Mouse (Mus musculus): ENCODE measurements around the gene Olfr1417. TPM values are rescaled to one million over a fixed set of nuclear protein-coding genes. Genes with fewer than 3 reads are reported as not detected.

Olfr1417 gene
- polyA plus RNA-seq, 1 experiment from 2014 or later: 0.45 TPM

DNA sequence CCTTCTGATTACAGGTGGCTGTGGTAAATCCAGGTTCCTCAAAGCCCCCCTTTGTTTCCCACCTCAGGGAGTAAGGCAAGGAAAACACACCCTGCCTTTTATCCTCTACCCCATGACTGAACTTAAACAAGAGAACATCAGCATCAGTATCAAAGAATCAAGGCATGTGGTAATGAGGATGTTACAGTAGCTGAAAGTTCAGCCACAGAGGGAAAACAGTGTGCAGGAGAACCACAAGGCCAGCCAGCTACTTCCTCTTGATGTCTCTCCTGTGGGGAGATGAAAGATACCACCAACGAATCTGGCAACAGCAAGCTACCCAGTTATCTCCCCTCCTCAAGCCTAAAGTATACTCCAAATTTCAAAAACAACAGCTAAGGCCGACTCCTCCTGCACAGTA, 31.8 kb downstream of the Olfr1417 start:
- peaks cover 15% of the 10 kb centered on the region for H3K4me1 ChIP-seq (ENCODE audit: control insufficient read depth, insufficient read depth, low read length)
- no peak overlapping the region for H3K9ac ChIP-seq (replicated peaks; ENCODE audit: low read length)
- no peaks in the 10 kb centered on the region for H3K27me3 ChIP-seq (ENCODE audit: control insufficient read depth, insufficient read depth, low read length)
- DNase-seq (no peak), ATAC-seq (ENCODE audit: low FRiP score, low TSS enrichment) (no peak)
- H3K4me2 ChIP-seq (ENCODE audit: low read length): no peak overlapping the region
- H3K4me3 ChIP-seq (replicated peaks; ENCODE audit: low read depth, low read length): no peak overlapping the region
- no peak overlapping the region for H3K27ac ChIP-seq (replicated peaks; ENCODE audit: low read depth, low read length)
- no peaks in the 10 kb centered on the region for H3K36me3 ChIP-seq (ENCODE audit: control insufficient read depth, insufficient read depth, low read length)
- no peaks in the 10 kb centered on the region for H3K9me3 ChIP-seq (ENCODE audit: control insufficient read depth, low read length)
- WGBS: 67% methylated on average over 2 of the region's 2 CpGs

DNA sequence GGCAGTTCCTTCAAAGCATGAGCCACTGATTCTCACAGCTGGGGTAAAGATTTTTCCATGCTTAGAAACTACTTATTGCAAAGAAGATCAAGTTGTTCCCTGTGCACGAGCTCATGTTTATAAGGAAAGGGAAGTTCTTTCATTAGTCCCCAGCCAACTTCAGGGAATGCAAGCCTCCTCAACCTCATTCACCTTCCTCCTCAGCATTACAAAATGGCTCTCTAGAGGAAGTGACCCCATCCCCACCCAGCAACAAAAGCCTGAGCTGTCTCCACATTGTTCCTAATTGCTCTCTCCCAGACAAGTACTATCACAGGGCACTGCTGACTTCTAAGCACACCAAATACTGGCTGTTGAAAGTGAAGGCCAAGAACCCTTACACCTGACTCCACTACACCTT, 34.6 kb downstream of the Olfr1417 start:
- 71% methylated on average over 1 of the region's 1 CpGs for WGBS
- no peak overlapping the region for H3K9ac ChIP-seq (replicated peaks; ENCODE audit: low read length)
- H3K27me3 ChIP-seq (ENCODE audit: control insufficient read depth, insufficient read depth, low read length): no peaks in the 10 kb centered on the region
- DNase-seq: no peak
- H3K27ac ChIP-seq (replicated peaks; ENCODE audit: low read depth, low read length): no peak overlapping the region
- H3K4me3 ChIP-seq (replicated peaks; ENCODE audit: low read depth, low read length): no peak overlapping the region
- H3K4me2 ChIP-seq (ENCODE audit: low read length): no peak overlapping the region
- no peaks in the 10 kb centered on the region for H3K9me3 ChIP-seq (ENCODE audit: control insufficient read depth, low read length)
- ATAC-seq (ENCODE audit: low FRiP score, low TSS enrichment): no peak
- no peaks in the 10 kb centered on the region for H3K36me3 ChIP-seq (ENCODE audit: control insufficient read depth, insufficient read depth, low read length)
- no peaks in the 10 kb centered on the region for H3K4me1 ChIP-seq (ENCODE audit: control insufficient read depth, insufficient read depth, low read length)

DNA sequence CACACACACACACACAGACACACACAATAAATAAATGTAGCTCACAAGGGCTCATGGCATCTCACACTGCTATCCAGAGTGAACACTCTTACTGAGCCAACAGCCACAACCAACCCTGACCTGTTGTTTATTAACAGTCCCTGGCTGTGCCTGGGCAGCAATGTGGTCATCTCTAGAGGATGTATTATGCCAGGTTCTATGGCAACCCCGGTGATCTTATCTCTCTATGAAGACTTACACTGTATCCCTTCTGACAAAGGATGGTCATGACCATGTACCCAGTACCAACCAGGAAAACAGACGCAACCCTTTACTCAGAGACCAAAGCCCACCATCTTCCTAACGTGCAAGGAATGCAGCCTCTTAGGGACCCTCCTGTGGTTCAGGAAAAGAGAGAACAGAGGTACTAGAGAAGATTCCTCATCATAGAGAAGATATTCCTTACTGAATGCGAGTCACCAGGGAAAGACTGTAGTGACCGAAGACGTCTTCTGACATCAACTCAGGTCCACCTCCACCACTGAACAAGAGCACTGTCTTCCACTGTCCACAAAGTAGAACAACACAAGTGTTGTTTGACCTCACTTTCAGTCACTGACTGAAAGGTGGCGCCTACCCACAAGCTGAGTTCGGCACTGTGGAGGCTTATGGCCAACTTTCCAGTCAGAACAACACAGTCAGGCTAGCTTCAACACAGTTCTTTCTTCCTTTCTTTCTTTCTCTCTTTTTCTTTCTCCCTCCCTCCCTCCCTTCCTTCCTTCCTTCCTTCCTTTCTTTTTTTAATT, 38.3 kb downstream of the Olfr1417 start:
- ATAC-seq (ENCODE audit: low FRiP score, low TSS enrichment) (no peak), DNase-seq (no peak)
- H3K4me1 ChIP-seq (ENCODE audit: control insufficient read depth, insufficient read depth, low read length): no peaks in the 10 kb centered on the region
- no peak overlapping the region for H3K9ac ChIP-seq (replicated peaks; ENCODE audit: low read length)
- H3K4me3 ChIP-seq (replicated peaks; ENCODE audit: low read depth, low read length): no peak overlapping the region
- H3K9me3 ChIP-seq (ENCODE audit: control insufficient read depth, low read length): no peaks in the 10 kb centered on the region
- H3K4me2 ChIP-seq (ENCODE audit: low read length): no peak overlapping the region
- no peak overlapping the region for H3K27ac ChIP-seq (replicated peaks; ENCODE audit: low read depth, low read length)
- no peaks in the 10 kb centered on the region for H3K36me3 ChIP-seq (ENCODE audit: control insufficient read depth, insufficient read depth, low read length)
- WGBS: 75% methylated on average over 8 of the region's 8 CpGs
- no peaks in the 10 kb centered on the region for H3K27me3 ChIP-seq (ENCODE audit: control insufficient read depth, insufficient read depth, low read length)

DNA sequence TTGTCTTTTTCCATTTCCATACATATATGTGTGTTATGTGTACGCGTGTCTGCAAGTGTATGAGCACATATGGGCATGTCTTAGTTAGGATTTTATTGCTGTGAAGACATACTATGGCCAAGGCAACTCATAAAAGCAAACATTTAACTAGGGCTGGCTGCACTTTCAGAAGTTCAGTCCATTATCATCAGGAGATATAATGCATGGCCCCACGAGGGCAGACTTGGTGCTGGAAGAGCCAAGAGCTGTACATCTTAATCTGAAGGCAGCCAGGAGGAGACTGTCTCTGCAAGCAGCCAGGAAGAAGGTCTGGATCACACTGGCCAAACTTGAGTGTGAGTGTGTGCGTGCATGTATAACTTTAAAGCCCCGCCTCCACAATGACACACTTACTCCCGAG, 44.6 kb downstream of the Olfr1417 start:
- Histone ChIP-seq H3K4me1 (ENCODE audit: control insufficient read depth, insufficient read depth, low read length) (no peaks in the 10 kb centered on the region), H3K9ac (replicated peaks; ENCODE audit: low read length) (no peak overlapping the region), H3K27ac (replicated peaks; ENCODE audit: low read depth, low read length) (no peak overlapping the region), H3K4me3 (replicated peaks; ENCODE audit: low read depth, low read length) (no peak overlapping the region), H3K4me2 (ENCODE audit: low read length) (no peak overlapping the region), H3K9me3 (ENCODE audit: control insufficient read depth, low read length) (no peaks in the 10 kb centered on the region), H3K27me3 (ENCODE audit: control insufficient read depth, insufficient read depth, low read length) (no peaks in the 10 kb centered on the region), H3K36me3 (ENCODE audit: control insufficient read depth, insufficient read depth, low read length) (no peaks in the 10 kb centered on the region)
- WGBS: 91% methylated on average over 6 of the region's 6 CpGs
- DNase-seq (no peak), ATAC-seq (ENCODE audit: low FRiP score, low TSS enrichment) (no peak)

DNA sequence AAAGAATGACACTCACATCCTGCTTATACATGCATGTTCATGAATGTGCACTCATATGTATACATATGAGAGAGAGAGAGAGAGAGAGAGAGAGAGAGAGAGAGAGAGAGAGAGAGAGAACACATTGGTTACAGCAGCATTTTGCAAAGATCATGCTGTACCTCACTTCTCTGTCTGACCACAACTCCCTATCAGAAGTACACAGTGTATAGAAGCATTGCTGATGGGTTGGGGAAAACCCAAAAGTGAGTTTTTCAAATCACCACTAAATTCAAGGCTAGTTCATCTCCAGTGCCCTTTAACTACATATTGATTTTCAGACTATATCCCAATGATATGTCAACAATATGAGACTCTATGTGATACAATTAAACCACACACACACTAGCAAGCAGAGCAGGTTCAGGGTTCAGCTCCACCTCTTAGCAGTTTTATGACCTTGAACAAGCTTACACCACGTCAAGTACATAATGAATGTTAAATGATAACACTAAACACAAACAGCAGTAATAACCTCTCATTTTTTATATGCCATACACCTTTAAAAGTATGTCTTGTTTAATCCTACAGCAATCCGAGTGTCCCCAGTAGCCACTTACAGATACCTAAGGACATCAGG, 45.2 kb downstream of the Olfr1417 start:
- DNase-seq (no peak), ATAC-seq (ENCODE audit: low FRiP score, low TSS enrichment) (no peak)
- Histone ChIP-seq H3K27ac (replicated peaks; ENCODE audit: low read depth, low read length) (no peak overlapping the region), H3K4me2 (ENCODE audit: low read length) (no peak overlapping the region), H3K27me3 (ENCODE audit: control insufficient read depth, insufficient read depth, low read length) (no peaks in the 10 kb centered on the region), H3K36me3 (ENCODE audit: control insufficient read depth, insufficient read depth, low read length) (no peaks in the 10 kb centered on the region; the same call in 1 of the 2 replicates), H3K4me3 (replicated peaks; ENCODE audit: low read depth, low read length) (no peak overlapping the region), H3K9me3 (ENCODE audit: control insufficient read depth, low read length) (no peaks in the 10 kb centered on the region), H3K4me1 (ENCODE audit: control insufficient read depth, insufficient read depth, low read length) (no peaks in the 10 kb centered on the region), H3K9ac (replicated peaks; ENCODE audit: low read length) (no peak overlapping the region)
- WGBS: 86% methylated on average over 2 of the region's 2 CpGs

DNA sequence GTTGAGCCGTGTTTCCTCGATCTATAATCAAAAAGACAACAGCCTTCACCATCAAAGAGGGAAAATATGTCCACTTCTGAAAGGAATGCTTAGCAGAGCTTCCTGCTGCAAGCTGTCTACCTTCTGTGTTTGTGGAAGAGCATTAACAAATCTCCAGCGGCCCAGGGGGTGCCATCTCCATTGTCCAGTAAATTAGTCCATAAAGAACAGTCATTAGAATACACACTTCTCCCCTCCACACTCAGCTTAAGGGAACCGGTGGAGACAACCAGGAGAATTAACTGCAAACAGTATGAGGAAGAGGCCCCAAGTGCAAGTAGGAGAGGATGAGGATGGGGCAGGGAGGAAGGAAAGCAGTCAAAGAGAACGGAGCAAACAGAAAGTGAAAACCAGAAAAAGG, 47.2 kb downstream of the Olfr1417 start:
- no peaks in the 10 kb centered on the region for H3K27me3 ChIP-seq (ENCODE audit: control insufficient read depth, insufficient read depth, low read length)
- no peak overlapping the region for H3K4me3 ChIP-seq (replicated peaks; ENCODE audit: low read depth, low read length)
- 82% methylated on average over 5 of the region's 5 CpGs for WGBS
- H3K27ac ChIP-seq (replicated peaks; ENCODE audit: low read depth, low read length): no peak overlapping the region
- H3K4me1 ChIP-seq (ENCODE audit: control insufficient read depth, insufficient read depth, low read length): no peaks in the 10 kb centered on the region
- DNase-seq (no peak), ATAC-seq (ENCODE audit: low FRiP score, low TSS enrichment) (no peak)
- no peak overlapping the region for H3K4me2 ChIP-seq (ENCODE audit: low read length)
- no peaks in the 10 kb centered on the region for H3K9me3 ChIP-seq (ENCODE audit: control insufficient read depth, low read length)
- no peak overlapping the region for H3K9ac ChIP-seq (replicated peaks; ENCODE audit: low read length)
- H3K36me3 ChIP-seq (ENCODE audit: control insufficient read depth, insufficient read depth, low read length): peaks cover 5% of the 10 kb centered on the region

DNA sequence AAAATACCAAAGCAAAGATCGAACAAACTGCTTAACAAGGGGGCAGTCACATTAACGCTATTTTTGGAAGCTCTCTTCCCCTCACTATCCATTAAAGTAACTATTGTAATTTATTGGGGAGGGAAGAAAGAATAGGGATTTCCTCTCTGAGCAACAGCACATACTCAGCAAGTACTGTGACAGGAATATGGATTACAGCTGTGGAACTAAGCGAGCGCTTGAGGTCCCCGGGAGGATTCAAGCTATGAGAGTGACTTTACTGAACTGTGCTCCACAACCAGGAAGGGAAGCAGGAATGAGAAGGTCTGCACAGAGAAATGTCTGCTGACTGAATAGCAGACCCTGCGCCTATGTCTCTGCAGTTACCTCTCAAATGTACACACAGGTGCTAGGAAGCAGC, 50.1 kb downstream of the Olfr1417 start:
- Histone ChIP-seq H3K4me3 (replicated peaks; ENCODE audit: low read depth, low read length) (no peak overlapping the region), H3K27ac (replicated peaks; ENCODE audit: low read depth, low read length) (no peak overlapping the region), H3K9me3 (ENCODE audit: control insufficient read depth, low read length) (no peaks in the 10 kb centered on the region), H3K4me2 (ENCODE audit: low read length) (no peak overlapping the region), H3K27me3 (ENCODE audit: control insufficient read depth, insufficient read depth, low read length) (no peaks in the 10 kb centered on the region), H3K4me1 (ENCODE audit: control insufficient read depth, insufficient read depth, low read length) (no peaks in the 10 kb centered on the region), H3K36me3 (ENCODE audit: control insufficient read depth, insufficient read depth, low read length) (peaks cover 12% of the 10 kb centered on the region), H3K9ac (replicated peaks; ENCODE audit: low read length) (no peak overlapping the region)
- ATAC-seq (ENCODE audit: low FRiP score, low TSS enrichment): no peak
- DNase-seq: no peak
- 93% methylated on average over 6 of the region's 6 CpGs for WGBS

DNA sequence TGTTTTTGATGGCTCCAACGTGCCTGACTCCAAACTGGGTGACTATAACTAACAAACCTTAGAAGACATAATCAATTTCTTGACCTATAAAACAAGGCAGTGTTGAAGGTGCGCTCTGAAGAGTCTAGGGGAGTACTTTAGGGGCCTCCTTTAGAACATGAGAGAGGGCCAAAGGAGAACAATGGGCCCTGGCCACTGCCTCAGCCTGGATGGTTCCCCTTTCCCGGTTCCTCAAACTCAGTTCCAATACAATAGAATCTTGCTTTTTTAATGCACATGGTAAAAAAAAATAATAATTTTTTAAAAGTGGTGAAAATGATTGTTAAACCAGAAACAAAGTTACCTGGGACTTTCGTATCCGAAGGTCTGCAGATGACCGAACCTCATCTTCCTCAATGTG, 51.2 kb downstream of the Olfr1417 start:
- Histone ChIP-seq H3K27ac (replicated peaks; ENCODE audit: low read depth, low read length) (no peak overlapping the region), H3K27me3 (ENCODE audit: control insufficient read depth, insufficient read depth, low read length) (no peaks in the 10 kb centered on the region), H3K36me3 (ENCODE audit: control insufficient read depth, insufficient read depth, low read length) (peaks cover 12% of the 10 kb centered on the region), H3K9me3 (ENCODE audit: control insufficient read depth, low read length) (no peaks in the 10 kb centered on the region), H3K4me3 (replicated peaks; ENCODE audit: low read depth, low read length) (no peak overlapping the region), H3K4me2 (ENCODE audit: low read length) (no peak overlapping the region), H3K4me1 (ENCODE audit: control insufficient read depth, insufficient read depth, low read length) (no peaks in the 10 kb centered on the region), H3K9ac (replicated peaks; ENCODE audit: low read length) (no peak overlapping the region)
- ATAC-seq (ENCODE audit: low FRiP score, low TSS enrichment): no peak
- DNase-seq: no peak
- 93% methylated on average over 6 of the region's 6 CpGs for WGBS
